In the genomic region with DNA sequence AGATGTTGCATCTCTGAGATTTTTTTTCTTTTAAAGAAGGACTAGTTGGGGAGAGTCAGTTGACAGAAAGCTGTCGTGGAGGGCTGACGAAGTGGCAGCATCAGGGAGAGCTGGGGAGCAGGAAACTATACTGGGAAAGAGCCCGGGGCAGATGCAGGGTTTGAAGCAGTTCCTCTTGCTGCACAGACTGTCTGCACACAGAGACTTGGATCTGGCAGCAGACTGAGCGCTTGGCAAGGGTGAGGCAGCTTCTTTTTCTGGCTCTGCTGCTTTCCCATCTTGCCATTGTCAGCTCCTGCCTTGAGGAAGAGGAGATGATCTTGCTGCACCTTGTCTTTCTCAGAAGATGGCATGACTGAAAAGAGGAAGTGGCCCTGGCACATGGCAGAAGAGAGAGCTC, we compare ENCODE assay signal across 14 mouse cellular contexts. TPM values are rescaled to one million over a fixed set of nuclear protein-coding genes. Genes with fewer than 3 reads are reported as not detected.
DNase-seq lines count a peak whose midpoint lies in the region; ATAC-seq and TF ChIP-seq lines count a peak whose summit lies in the region.
"Had no signal": no experiment of that assay in that cellular context is flagged by ENCODE, and none has a peak within 500 bp of the region (broad histone marks: within the 10 kb centered on the region; RNA-seq: fewer than 3 reads in every experiment).

No protein-coding gene starts in this region.

- ATAC-seq in cerebellum, adult (ENCODE audit: insufficient number of reproducible peaks, low FRiP score, low TSS enrichment), result no peak
- no peak for ATAC-seq in lung, embryonic 14.5 days (ENCODE audit: insufficient read depth)
- ATAC-seq in erythroblast, adult 5-6 weeks (replicated peaks; ENCODE audit: low FRiP score, poor library complexity, severe bottlenecking), result no peak
- ATAC-seq: intestine, embryonic 15.5 days had no signal

- no peak for TF ChIP-seq CTCF in lung, embryonic 14.5 days (IDR thresholded peaks at IDR 0.05; ENCODE audit: low read depth)
- no peak for TF ChIP-seq CTCF in layer of hippocampus, adult 2 months (conservative IDR thresholded peaks at IDR 0.05)

- 45% methylated on average over 4 of the region's 4 CpGs for WGBS in lung, embryonic 14.5 days

- H3K4me1 ChIP-seq in lung, embryonic 14.5 days (ENCODE audit: insufficient read depth), result no peaks in the 10 kb centered on the region
- H3K4me1 ChIP-seq: intestine, embryonic 15.5 days had no signal

- H3K36me3 ChIP-seq in lung, embryonic 14.5 days (ENCODE audit: insufficient read depth), result no peaks in the 10 kb centered on the region
- H3K36me3 ChIP-seq: intestine, embryonic 15.5 days; limb, embryonic 12.5 days had no signal

- H3K27me3 ChIP-seq in lung, embryonic 14.5 days (ENCODE audit: insufficient read depth, low read length), result no peaks in the 10 kb centered on the region
- H3K27me3 ChIP-seq: intestine, embryonic 15.5 days; limb, embryonic 12.5 days had no signal

- H3K27ac ChIP-seq in lung, embryonic 14.5 days (ENCODE audit: low read depth), result no peak overlapping the region
- no peak overlapping the region for H3K27ac ChIP-seq in layer of hippocampus, adult 2 months
- H3K27ac ChIP-seq: intestine, embryonic 15.5 days; limb, embryonic 12.5 days had no signal

- no peak overlapping the region for H3K9ac ChIP-seq in lung, embryonic 14.5 days
- H3K9ac ChIP-seq: intestine, embryonic 15.5 days; limb, embryonic 12.5 days had no signal

- H3K4me3 ChIP-seq in lung, embryonic 14.5 days (ENCODE audit: low read depth, low read length), result no peak overlapping the region
- no peak overlapping the region for H3K4me3 ChIP-seq in layer of hippocampus, adult 2 months
- H3K4me3 ChIP-seq: intestine, embryonic 15.5 days; limb, embryonic 12.5 days had no signal

- DNase-seq in cerebellum, postnatal 14 days, result peak; percentile 69 to 78
- DNase-seq in lung, embryonic 14.5 days, result peak; percentile 10
- DNase-seq in lung, postnatal 36 days, result no peak
- peak; percentile 25 to 32 for DNase-seq in layer of hippocampus, adult 2 months (ENCODE audit: low spot score in 2 of 2)
- peak; percentile 21 for DNase-seq in right cerebral cortex, postnatal 14 days
- DNase-seq in spleen, postnatal 36 days (ENCODE audit: low spot score in 2 of 2), result no peak

- no peak overlapping the region for H3K4me2 ChIP-seq in lung, embryonic 14.5 days
- H3K4me2 ChIP-seq: intestine, embryonic 15.5 days; limb, embryonic 12.5 days had no signal

- no peaks in the 10 kb centered on the region for H3K9me3 ChIP-seq in lung, embryonic 14.5 days (ENCODE audit: low read depth, low read length)
- H3K9me3 ChIP-seq: intestine, embryonic 15.5 days; limb, embryonic 12.5 days had no signal

RNA-seq across cellular contexts. Expression of gene Gm10192, which starts 55.2 kb away (rescaled TPM):
- not detected in 2 replicates for polyA plus RNA-seq in lung, embryonic 14.5 days (2014; fragmentation: Nextera tagmentation; extraction: Ambion mirVana)
- total RNA-seq in layer of hippocampus, adult 2 months (2021), result not detected
- total RNA-seq in erythroblast, adult 5-6 weeks (2015; ENCODE audit: low replicate concordance), result not detected in 2 replicates
- total RNA-seq in erythroblast, adult 5-6 weeks (2017; ENCODE audit: low replicate concordance), result not detected in 2 replicates
- total RNA-seq: megakaryocyte, adult 5-6 weeks had no signal
- polyA plus RNA-seq: C2C12; heart, embryonic 14.5 days; intestine, embryonic 15.5 days; limb, embryonic 12.5 days; neural tube, embryonic 14.5 days had no signal

Comparison
In these comparisons a context has a peak if more than half of its experiments do, and no peak if none do; other contexts are left out.
1. DNase-seq: peak in cerebellum, postnatal 14 days (2 of 2), lung, embryonic 14.5 days (single experiment), layer of hippocampus, adult 2 months (2 of 2) and right cerebral cortex, postnatal 14 days (single experiment); none in lung, postnatal 36 days (single experiment) and spleen, postnatal 36 days (0 of 2).